Mouse (Mus musculus) testis, adult 2 months (tissue): ENCODE results near the gene Tgfb1i1.

Experiments
- CTCF ChIP-seq: fragments of 200-500 bp; IDR thresholded peaks from 2 replicates; pipeline ENCODE4 v1.5.1; 2012; ENCODE audit warnings: low read depth, mild to moderate bottlenecking, inconsistent platforms, low read length, moderate library complexity; ENCODE audit not compliant: control insufficient read depth, insufficient read depth, insufficient replicate concordance
- POLR2A ChIP-seq: fragments of 200-500 bp; IDR thresholded peaks from 2 replicates; pipeline ENCODE4 v1.6.1; 2012; ENCODE audit warnings: low read depth, mild to moderate bottlenecking, inconsistent platforms, low read length, moderate library complexity; ENCODE audit not compliant: control insufficient read depth

DNA sequence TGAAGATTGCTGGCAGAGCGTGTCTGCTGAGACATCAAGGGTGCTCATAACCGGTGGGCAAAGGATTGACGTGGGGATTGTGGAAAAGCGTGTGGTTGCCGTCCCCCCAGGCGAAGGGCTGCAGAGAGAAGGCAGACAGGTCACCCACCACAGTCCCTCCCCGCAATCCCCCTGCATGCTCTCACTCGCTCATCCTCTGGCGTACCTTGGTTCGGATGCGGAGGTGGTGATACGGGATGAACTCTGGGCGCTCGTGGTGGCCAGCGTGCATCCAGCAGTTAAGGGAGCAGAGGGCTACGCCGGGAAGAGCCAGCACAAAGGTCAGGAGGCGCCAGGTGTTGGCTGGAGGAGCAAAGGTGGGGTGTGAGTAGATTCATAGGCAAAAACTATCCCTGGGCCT lies 40.9 kb upstream of the Tgfb1i1 start:
- TF ChIP-seq POLR2A (no peak), CTCF (no peak)
